Mouse (Mus musculus): ENCODE measurements around the gene Nkiras2. TPM values are rescaled to one million over a fixed set of nuclear protein-coding genes. Genes with fewer than 3 reads are reported as not detected.

Gene Nkiras2
- 60.3 and 65.4 TPM in 2 replicates for polyA plus RNA-seq (2014; fragmentation: Nextera tagmentation; extraction: Ambion mirVana)

DNA sequence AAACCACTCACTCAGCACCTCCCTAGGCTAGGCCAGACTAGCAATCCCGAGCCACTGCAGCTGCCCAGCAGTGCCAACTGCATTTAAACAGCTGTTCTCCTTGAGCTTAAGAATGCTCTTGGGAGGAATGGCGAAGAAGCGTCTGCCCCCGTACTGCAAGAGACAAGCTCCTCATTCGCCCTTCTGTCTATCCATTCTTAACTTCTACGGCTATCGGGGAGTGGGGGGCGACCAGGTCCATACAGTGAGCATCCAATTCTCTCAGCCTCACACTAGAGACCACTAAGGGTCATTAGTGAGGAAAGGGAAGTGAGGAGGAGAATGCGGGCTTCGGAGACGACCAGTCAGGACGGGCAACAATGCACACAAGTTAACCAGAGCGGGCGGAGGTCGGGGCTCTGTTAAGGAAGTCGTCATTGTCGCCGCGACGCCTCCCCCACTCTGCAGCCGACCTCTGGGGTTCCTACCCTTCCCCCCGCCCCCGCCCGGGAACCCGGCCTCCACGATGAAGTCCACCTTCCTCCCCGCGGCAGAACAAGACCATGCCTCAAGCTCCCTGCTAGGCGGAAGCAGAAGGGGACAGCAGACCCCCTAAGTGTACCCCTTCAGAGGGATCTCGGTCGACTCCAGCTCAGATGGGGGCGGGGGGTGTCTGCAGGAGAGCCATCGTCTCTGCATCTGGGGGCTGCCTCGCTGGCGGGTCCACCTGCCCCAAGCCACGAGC, at the start of gene Nkiras2:
Gene Nkiras2 (plus strand): TSS at position 484 of the 724 bp plus-strand sequence.
- H3K9me3 ChIP-seq (ENCODE audit: low read depth, low read length), result no peaks in the 10 kb centered on the region
- peak within 1 kb of the TSS; percentile 90 for H3K9ac ChIP-seq
- peak within 1 kb of the TSS; percentile 94 for H3K27ac ChIP-seq (ENCODE audit: low read depth)
- peak within 1 kb of the TSS; percentile 76 for H3K4me2 ChIP-seq
- H3K36me3 ChIP-seq (ENCODE audit: insufficient read depth), result peaks cover 6% of the 10 kb centered on the region; the same call in 1 of the 2 replicates
- no peaks in the 10 kb centered on the region for H3K27me3 ChIP-seq (ENCODE audit: insufficient read depth, low read length)
- TF ChIP-seq CTCF (IDR thresholded peaks at IDR 0.05; ENCODE audit: low read depth), result no peak
- peaks cover 12% of the 10 kb centered on the region for H3K4me1 ChIP-seq (ENCODE audit: insufficient read depth)
- peak within 1 kb of the TSS; percentile 88 for H3K4me3 ChIP-seq (ENCODE audit: low read depth, low read length)
- peak; percentile 57 for ATAC-seq (ENCODE audit: insufficient read depth)
- under 1% methylated on average over 36 of the region's 36 CpGs for WGBS
- peak; percentile 84 for DNase-seq

- no peak overlapping the region for H3K4me2 ChIP-seq
- no peak for DNase-seq
- peaks cover 3% of the 10 kb centered on the region; the same call in 1 of the 2 replicates for H3K27me3 ChIP-seq (ENCODE audit: insufficient read depth, low read length)
- no peaks in the 10 kb centered on the region for H3K9me3 ChIP-seq (ENCODE audit: low read depth, low read length)
- no peak overlapping the region for H3K4me3 ChIP-seq (ENCODE audit: low read depth, low read length)
- no peak for ATAC-seq (ENCODE audit: insufficient read depth)
- H3K9ac ChIP-seq, result no peak overlapping the region
- H3K36me3 ChIP-seq (ENCODE audit: insufficient read depth), result no peaks in the 10 kb centered on the region
- no peak overlapping the region for H3K27ac ChIP-seq (ENCODE audit: low read depth)
- 58% methylated on average over 9 of the region's 9 CpGs for WGBS
- no peak for TF ChIP-seq CTCF (IDR thresholded peaks at IDR 0.05; ENCODE audit: low read depth)
- H3K4me1 ChIP-seq (ENCODE audit: insufficient read depth), result no peaks in the 10 kb centered on the region
Measured at GRCm38 (mm10) chr11:100569789-100570188, 49.3 kb upstream of the Nkiras2 start.

DNA sequence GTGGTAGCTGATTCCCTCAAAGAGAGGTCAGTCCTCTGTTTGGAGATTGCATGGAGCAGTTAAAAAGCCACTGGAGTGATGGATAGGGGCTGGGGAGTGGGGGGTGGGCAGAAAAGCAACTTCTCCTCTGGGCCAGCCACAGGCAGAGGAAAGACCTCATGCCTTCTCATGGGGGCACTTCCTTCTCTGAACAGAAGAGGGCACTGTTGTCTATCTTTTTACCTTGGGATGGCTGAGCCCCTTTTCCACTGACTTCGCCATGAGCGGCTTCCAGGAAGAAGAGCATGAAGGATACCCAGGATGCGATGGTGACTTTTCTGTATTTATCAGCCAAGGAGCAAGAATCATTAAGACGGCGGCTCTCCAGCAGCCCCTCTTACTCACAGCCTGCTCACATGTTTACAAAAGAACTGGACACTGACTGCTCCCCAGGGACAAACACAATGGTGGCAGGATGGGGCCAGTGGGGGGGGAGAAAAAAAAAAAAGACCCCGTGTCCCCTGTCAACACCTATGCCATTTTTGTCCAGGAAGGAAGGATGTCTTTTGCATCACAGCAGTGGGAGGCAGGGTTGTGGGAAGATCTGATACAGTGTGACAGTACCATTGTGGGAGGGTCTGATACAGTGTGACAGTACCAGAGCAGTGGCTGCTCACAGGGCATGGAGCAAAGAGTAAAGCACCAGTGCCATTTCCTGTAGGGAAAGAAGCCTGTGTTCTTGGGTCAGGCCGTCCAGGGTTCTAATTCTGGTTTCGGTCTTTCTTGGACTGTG, 48.4 kb upstream of the Nkiras2 start:
- H3K4me3 ChIP-seq (ENCODE audit: low read depth, low read length), result peak overlapping the region; percentile 3; the same call in 1 of the 2 replicates
- peaks cover 3% of the 10 kb centered on the region; the same call in 1 of the 2 replicates for H3K4me1 ChIP-seq (ENCODE audit: insufficient read depth)
- H3K9ac ChIP-seq, result no peak overlapping the region
- peaks cover 3% of the 10 kb centered on the region; the same call in 1 of the 2 replicates for H3K27me3 ChIP-seq (ENCODE audit: insufficient read depth, low read length)
- no peak overlapping the region for H3K27ac ChIP-seq (ENCODE audit: low read depth)
- peak; percentile 91 for TF ChIP-seq CTCF (IDR thresholded peaks at IDR 0.05; ENCODE audit: low read depth)
- no peaks in the 10 kb centered on the region for H3K36me3 ChIP-seq (ENCODE audit: insufficient read depth)
- WGBS, result 6% methylated on average over 8 of the region's 8 CpGs
- no peaks in the 10 kb centered on the region for H3K9me3 ChIP-seq (ENCODE audit: low read depth, low read length)
- peak overlapping the region; percentile 50 for H3K4me2 ChIP-seq
- peak; percentile 93 for DNase-seq
- 0 out of 2 replicates have a peak, but pooled peaks have one; percentile 35 for ATAC-seq (ENCODE audit: insufficient read depth)

- no peak overlapping the region for H3K27ac ChIP-seq (ENCODE audit: low read depth)
- no peaks in the 10 kb centered on the region for H3K9me3 ChIP-seq (ENCODE audit: low read depth, low read length)
- H3K27me3 ChIP-seq (ENCODE audit: insufficient read depth, low read length), result peaks cover 3% of the 10 kb centered on the region; the same call in 1 of the 2 replicates
- H3K4me2 ChIP-seq, result peak overlapping the region; percentile 50
- H3K4me3 ChIP-seq (ENCODE audit: low read depth, low read length), result peak overlapping the region; percentile 3; the same call in 1 of the 2 replicates
- DNase-seq (no peak), ATAC-seq (ENCODE audit: insufficient read depth) (no peak)
- H3K9ac ChIP-seq, result no peak overlapping the region
- H3K36me3 ChIP-seq (ENCODE audit: insufficient read depth), result no peaks in the 10 kb centered on the region
- WGBS, result 8% methylated on average over 16 of the region's 16 CpGs
- H3K4me1 ChIP-seq (ENCODE audit: insufficient read depth), result peaks cover 4% of the 10 kb centered on the region; the same call in 1 of the 2 replicates
- TF ChIP-seq CTCF (IDR thresholded peaks at IDR 0.05; ENCODE audit: low read depth), result no peak
Measured at GRCm38 (mm10) chr11:100571202-100571567, 47.9 kb upstream of the Nkiras2 start.

DNA sequence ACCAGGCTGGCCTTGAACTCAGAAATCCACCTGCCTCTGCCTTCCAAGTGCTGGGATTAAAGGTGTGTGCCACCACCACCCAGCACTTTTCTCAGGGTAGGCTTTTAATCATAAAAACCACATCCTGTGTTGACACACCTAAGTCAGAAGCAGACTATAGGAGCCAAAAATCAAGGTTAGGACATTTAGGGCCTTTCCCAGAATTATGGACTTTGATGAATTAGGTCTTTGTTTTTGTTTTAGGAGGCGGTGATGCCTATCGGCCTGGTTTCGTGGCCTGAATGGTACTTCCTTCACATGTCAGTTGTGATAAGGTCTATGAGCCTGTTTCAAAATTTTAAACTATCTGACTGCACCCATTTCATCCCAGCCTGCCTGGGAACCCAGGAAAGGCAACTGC, 44.9 kb upstream of the Nkiras2 start:
- no peak overlapping the region for H3K9ac ChIP-seq
- ATAC-seq (ENCODE audit: insufficient read depth) (no peak), DNase-seq (no peak)
- TF ChIP-seq CTCF (IDR thresholded peaks at IDR 0.05; ENCODE audit: low read depth), result no peak
- no peaks in the 10 kb centered on the region for H3K9me3 ChIP-seq (ENCODE audit: low read depth, low read length)
- 0 out of 2 replicates have a peak overlapping the region, but pooled peaks have one; percentile 15 for H3K27ac ChIP-seq (ENCODE audit: low read depth)
- H3K4me1 ChIP-seq (ENCODE audit: insufficient read depth), result peaks cover 4% of the 10 kb centered on the region; the same call in 1 of the 2 replicates
- peak overlapping the region; percentile 71 for H3K4me2 ChIP-seq
- H3K4me3 ChIP-seq (ENCODE audit: low read depth, low read length), result peak overlapping the region; percentile 65; the same call in 1 of the 2 replicates
- H3K27me3 ChIP-seq (ENCODE audit: insufficient read depth, low read length), result peaks cover 3% of the 10 kb centered on the region; the same call in 1 of the 2 replicates
- WGBS, result 79% methylated on average over 3 of the region's 3 CpGs
- H3K36me3 ChIP-seq (ENCODE audit: insufficient read depth), result peaks cover 13% of the 10 kb centered on the region; the same call in 1 of the 2 replicates

GRCm38 (mm10) chr11:100574708-100575483, 44.1 kb upstream of the Nkiras2 start, which contains the start of gene Cnp:
Cnp (plus strand) TSS chr11:100574904.
- peak within 1 kb of the TSS; percentile 65 for H3K4me3 ChIP-seq (ENCODE audit: low read depth, low read length)
- TF ChIP-seq CTCF (IDR thresholded peaks at IDR 0.05; ENCODE audit: low read depth), result peak; percentile 16; the same call in 1 of the 2 replicates
- ATAC-seq (ENCODE audit: insufficient read depth), result peak; percentile 83
- 2% methylated on average over 47 of the region's 47 CpGs for WGBS
- no peaks in the 10 kb centered on the region for H3K9me3 ChIP-seq (ENCODE audit: low read depth, low read length)
- peaks cover 4% of the 10 kb centered on the region; the same call in 1 of the 2 replicates for H3K4me1 ChIP-seq (ENCODE audit: insufficient read depth)
- peaks cover 3% of the 10 kb centered on the region; the same call in 1 of the 2 replicates for H3K27me3 ChIP-seq (ENCODE audit: insufficient read depth, low read length)
- peaks cover 20% of the 10 kb centered on the region; the same call in 1 of the 2 replicates for H3K36me3 ChIP-seq (ENCODE audit: insufficient read depth)
- peak within 1 kb of the TSS; percentile 15; the same call in 1 of the 2 replicates for H3K27ac ChIP-seq (ENCODE audit: low read depth)
- peak; percentile 86 for DNase-seq
- peak within 1 kb of the TSS; percentile 71 for H3K4me2 ChIP-seq
- H3K9ac ChIP-seq, result peak within 1 kb of the TSS; percentile 55

All from lung, embryonic 14.5 days (tissue).